Mouse (Mus musculus): ENCODE results near the gene Syne3. TPM values are rescaled to one million over a fixed set of nuclear protein-coding genes. Genes with fewer than 3 reads are reported as not detected.

Gene Syne3
- total RNA-seq, 1 experiment = 1.5 TPM

DNA sequence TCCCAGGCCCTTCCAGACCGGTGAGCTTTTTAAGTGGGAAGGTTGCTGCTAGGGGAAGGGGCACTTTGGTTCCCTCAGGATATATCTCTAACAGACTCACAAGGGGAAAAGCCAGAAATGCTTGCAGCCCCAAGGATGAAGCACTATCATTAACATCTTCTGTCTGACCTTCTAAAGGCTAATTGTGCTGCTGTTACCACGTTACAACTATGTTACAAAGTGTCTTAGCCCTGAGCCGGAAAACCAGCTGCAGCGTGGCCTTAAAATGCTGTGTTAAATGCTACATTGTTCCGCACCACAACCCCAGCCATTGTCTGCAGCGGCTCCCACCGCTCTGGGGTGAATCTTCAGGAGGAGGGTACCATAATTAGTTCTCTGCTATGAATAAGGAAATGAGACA is 21.7 kb downstream of the Syne3 start:
- Histone ChIP-seq H3K36me3 (ENCODE audit: control insufficient read depth, insufficient read depth, low read length, poor library complexity, severe bottlenecking) (no peaks in the 10 kb centered on the region), H3K4me3 (ENCODE audit: insufficient read depth in 1 of 2, low read depth in 1 of 2, low read length in 2 of 2, poor library complexity in 1 of 2, severe bottlenecking in 1 of 2) (no peak overlapping the region), H3K9ac (ENCODE audit: insufficient read depth, low read depth, low read length, poor library complexity, severe bottlenecking) (no peak overlapping the region), H3K9me3 (ENCODE audit: control insufficient read depth, insufficient read depth, low read depth, low read length) (no peaks in the 10 kb centered on the region), H3K27ac (ENCODE audit: insufficient read depth, low read depth, low read length, poor library complexity, severe bottlenecking) (no peak overlapping the region), H3K4me1 (ENCODE audit: control insufficient read depth in 2 of 2, insufficient read depth in 2 of 2, low read length in 2 of 2, poor library complexity in 1 of 2) (no peaks in the 10 kb centered on the region)
- TF ChIP-seq MAFK (IDR thresholded peaks at IDR 0.05; ENCODE audit: insufficient read depth, low read depth, low read length) (no peak), CHD2 (IDR thresholded peaks at IDR 0.05; ENCODE audit: low read depth, low read length) (no peak), ZC3H11A (IDR thresholded peaks at IDR 0.05; ENCODE audit: borderline replicate concordance, low read depth, low read length) (no peak), ZNF384 (IDR thresholded peaks at IDR 0.05; ENCODE audit: low read depth, low read length) (no peak), HCFC1 (IDR thresholded peaks at IDR 0.05; ENCODE audit: borderline replicate concordance, insufficient read depth, low read length) (no peak)
- in situ Hi-C loops (cut with MboI; ENCODE audit: low sequenced_read_pairs in 2 of 2, unreplicated experiment in 2 of 2) = no loop called here
- DNase-seq (ENCODE audit: low read depth, low spot score) = no peak

DNA sequence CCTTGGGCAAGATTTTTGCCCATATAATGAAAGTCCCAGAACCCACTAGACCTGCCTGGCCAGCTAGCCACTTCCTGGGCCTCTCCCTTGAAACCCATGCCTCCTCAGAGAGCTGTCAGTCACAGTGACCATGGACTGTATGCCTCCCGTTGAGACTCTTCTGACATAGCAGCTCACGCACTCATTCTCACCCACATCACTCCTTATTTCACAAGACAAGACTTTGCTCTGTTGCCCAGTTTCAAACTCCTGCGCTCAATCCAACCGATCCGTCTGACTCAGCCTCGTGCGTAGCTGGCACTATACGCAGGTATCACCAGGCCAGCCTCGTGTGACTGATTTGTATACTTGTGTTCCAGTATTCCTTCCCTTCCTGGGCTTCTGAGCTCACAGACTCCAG is 22.8 kb downstream of the Syne3 start:
- H3K9ac ChIP-seq (ENCODE audit: insufficient read depth, low read depth, low read length, poor library complexity, severe bottlenecking) = no peak overlapping the region
- no peaks in the 10 kb centered on the region for H3K4me1 ChIP-seq (ENCODE audit: control insufficient read depth in 2 of 2, insufficient read depth in 2 of 2, low read length in 2 of 2, poor library complexity in 1 of 2)
- no peak for DNase-seq (ENCODE audit: low read depth, low spot score)
- in situ Hi-C loops (cut with MboI; ENCODE audit: low sequenced_read_pairs in 2 of 2, unreplicated experiment in 2 of 2) = no loop called here
- TF ChIP-seq ZNF384 (IDR thresholded peaks at IDR 0.05; ENCODE audit: low read depth, low read length) (no peak), HCFC1 (IDR thresholded peaks at IDR 0.05; ENCODE audit: borderline replicate concordance, insufficient read depth, low read length) (no peak)
- H3K9me3 ChIP-seq (ENCODE audit: control insufficient read depth, insufficient read depth, low read depth, low read length) = no peaks in the 10 kb centered on the region
- H3K4me3 ChIP-seq (ENCODE audit: insufficient read depth in 1 of 2, low read depth in 1 of 2, low read length in 2 of 2, poor library complexity in 1 of 2, severe bottlenecking in 1 of 2) = no peak overlapping the region
- no peaks in the 10 kb centered on the region for H3K36me3 ChIP-seq (ENCODE audit: control insufficient read depth, insufficient read depth, low read length, poor library complexity, severe bottlenecking)
- no peak overlapping the region for H3K27ac ChIP-seq (ENCODE audit: insufficient read depth, low read depth, low read length, poor library complexity, severe bottlenecking)

DNA sequence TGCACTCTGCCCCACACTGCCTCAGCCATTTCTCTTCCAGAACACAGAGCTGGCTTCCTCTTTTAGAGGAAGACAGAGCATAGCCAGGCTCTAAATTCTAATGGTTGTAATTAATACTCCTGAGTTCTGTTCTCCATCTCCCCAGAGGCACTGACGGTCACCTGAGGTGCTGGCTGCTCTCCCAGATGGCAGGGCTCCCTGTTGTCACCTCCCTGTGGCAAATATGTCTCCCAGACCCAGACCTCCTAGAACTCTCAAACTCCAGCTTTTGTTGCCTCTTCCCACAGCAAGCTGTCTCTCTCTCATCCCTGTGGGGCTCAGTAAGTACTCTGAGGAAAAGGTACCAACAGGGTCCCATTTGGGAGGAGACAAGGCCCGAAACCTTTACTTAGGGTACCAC is 23.6 kb downstream of the Syne3 start:
- no peak for TF ChIP-seq ZC3H11A (IDR thresholded peaks at IDR 0.05; ENCODE audit: borderline replicate concordance, low read depth, low read length)
- in situ Hi-C loops (cut with MboI; ENCODE audit: low sequenced_read_pairs in 2 of 2, unreplicated experiment in 2 of 2) = no loop called here
- no peaks in the 10 kb centered on the region for H3K36me3 ChIP-seq (ENCODE audit: control insufficient read depth, insufficient read depth, low read length, poor library complexity, severe bottlenecking)
- no peak for DNase-seq (ENCODE audit: low read depth, low spot score)
- H3K4me1 ChIP-seq (ENCODE audit: control insufficient read depth in 2 of 2, insufficient read depth in 2 of 2, low read length in 2 of 2, poor library complexity in 1 of 2) = no peaks in the 10 kb centered on the region
- no peak overlapping the region for H3K4me3 ChIP-seq (ENCODE audit: insufficient read depth in 1 of 2, low read depth in 1 of 2, low read length in 2 of 2, poor library complexity in 1 of 2, severe bottlenecking in 1 of 2)
- no peak overlapping the region for H3K9ac ChIP-seq (ENCODE audit: insufficient read depth, low read depth, low read length, poor library complexity, severe bottlenecking)
- H3K9me3 ChIP-seq (ENCODE audit: control insufficient read depth, insufficient read depth, low read depth, low read length) = no peaks in the 10 kb centered on the region
- no peak overlapping the region for H3K27ac ChIP-seq (ENCODE audit: insufficient read depth, low read depth, low read length, poor library complexity, severe bottlenecking)

DNA sequence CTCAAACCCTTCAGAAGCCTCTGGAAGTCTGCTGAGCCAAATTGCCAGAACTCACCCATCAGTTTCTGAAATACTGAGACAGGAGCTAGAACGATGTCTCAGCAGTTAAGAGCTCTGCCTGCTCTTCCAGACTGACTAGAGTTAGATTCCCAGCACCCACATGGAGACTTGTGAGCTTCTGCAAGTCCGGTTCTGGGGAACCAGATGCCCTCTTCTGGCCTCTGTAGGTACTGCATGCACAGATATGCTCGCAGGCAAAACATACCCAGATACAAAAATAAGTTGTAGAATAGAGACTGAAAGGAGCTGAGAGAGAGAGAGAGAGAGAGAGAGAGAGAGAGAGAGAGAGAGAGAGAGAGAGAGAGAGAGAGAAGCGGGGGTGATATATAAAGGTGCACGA is 24.5 kb downstream of the Syne3 start:
- in situ Hi-C loops (cut with MboI; ENCODE audit: low sequenced_read_pairs in 2 of 2, unreplicated experiment in 2 of 2) = no loop called here
- H3K4me3 ChIP-seq (ENCODE audit: insufficient read depth in 1 of 2, low read depth in 1 of 2, low read length in 2 of 2, poor library complexity in 1 of 2, severe bottlenecking in 1 of 2) = no peak overlapping the region
- no peaks in the 10 kb centered on the region for H3K9me3 ChIP-seq (ENCODE audit: control insufficient read depth, insufficient read depth, low read depth, low read length)
- no peak for TF ChIP-seq ZNF384 (IDR thresholded peaks at IDR 0.05; ENCODE audit: low read depth, low read length)
- TF ChIP-seq CHD2 (IDR thresholded peaks at IDR 0.05; ENCODE audit: low read depth, low read length) = no peak
- TF ChIP-seq ZC3H11A (IDR thresholded peaks at IDR 0.05; ENCODE audit: borderline replicate concordance, low read depth, low read length) = no peak
- no peak for TF ChIP-seq HCFC1 (IDR thresholded peaks at IDR 0.05; ENCODE audit: borderline replicate concordance, insufficient read depth, low read length)
- TF ChIP-seq MAFK (IDR thresholded peaks at IDR 0.05; ENCODE audit: insufficient read depth, low read depth, low read length) = no peak
- no peaks in the 10 kb centered on the region for H3K4me1 ChIP-seq (ENCODE audit: control insufficient read depth in 2 of 2, insufficient read depth in 2 of 2, low read length in 2 of 2, poor library complexity in 1 of 2)
- no peaks in the 10 kb centered on the region for H3K36me3 ChIP-seq (ENCODE audit: control insufficient read depth, insufficient read depth, low read length, poor library complexity, severe bottlenecking)
- no peak overlapping the region for H3K27ac ChIP-seq (ENCODE audit: insufficient read depth, low read depth, low read length, poor library complexity, severe bottlenecking)
- no peak overlapping the region for H3K9ac ChIP-seq (ENCODE audit: insufficient read depth, low read depth, low read length, poor library complexity, severe bottlenecking)
- DNase-seq (ENCODE audit: low read depth, low spot score) = no peak

DNA sequence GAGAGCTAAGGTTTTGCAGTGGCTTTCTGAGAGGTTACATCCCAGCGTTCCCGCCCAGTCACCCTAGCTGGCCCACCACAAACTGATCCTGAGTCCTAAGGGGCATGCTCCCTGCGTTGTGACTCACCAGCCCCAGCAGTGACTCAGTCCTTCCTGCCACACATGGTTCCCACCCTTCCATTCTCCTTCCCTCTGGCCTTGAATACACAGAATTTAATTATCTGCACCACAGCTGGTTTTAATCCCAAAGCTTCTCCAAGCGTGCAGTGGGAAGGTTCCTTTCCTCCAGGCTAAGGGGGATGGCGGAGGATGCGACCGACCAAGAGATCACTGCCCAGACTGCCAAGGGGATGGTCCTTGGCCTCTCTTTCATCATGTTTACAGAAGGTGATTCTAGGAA is 26.1 kb downstream of the Syne3 start:
- in situ Hi-C loops (cut with MboI; ENCODE audit: low sequenced_read_pairs in 2 of 2, unreplicated experiment in 2 of 2) = no loop called here
- DNase-seq (ENCODE audit: low read depth, low spot score) = no peak
- Histone ChIP-seq H3K9me3 (ENCODE audit: control insufficient read depth, insufficient read depth, low read depth, low read length) (no peaks in the 10 kb centered on the region), H3K4me1 (ENCODE audit: control insufficient read depth in 2 of 2, insufficient read depth in 2 of 2, low read length in 2 of 2, poor library complexity in 1 of 2) (peaks cover 0 to 4% of the 10 kb centered on the region in 2 experiments; a peak in 1 of 4 replicates), H3K36me3 (ENCODE audit: control insufficient read depth, insufficient read depth, low read length, poor library complexity, severe bottlenecking) (no peaks in the 10 kb centered on the region), H3K9ac (ENCODE audit: insufficient read depth, low read depth, low read length, poor library complexity, severe bottlenecking) (no peak overlapping the region), H3K4me3 (ENCODE audit: insufficient read depth in 1 of 2, low read depth in 1 of 2, low read length in 2 of 2, poor library complexity in 1 of 2, severe bottlenecking in 1 of 2) (no peak overlapping the region), H3K27ac (ENCODE audit: insufficient read depth, low read depth, low read length, poor library complexity, severe bottlenecking) (no peak overlapping the region)
- TF ChIP-seq CHD2 (IDR thresholded peaks at IDR 0.05; ENCODE audit: low read depth, low read length) = no peak
- TF ChIP-seq ZC3H11A (IDR thresholded peaks at IDR 0.05; ENCODE audit: borderline replicate concordance, low read depth, low read length) = no peak
- TF ChIP-seq MAFK (IDR thresholded peaks at IDR 0.05; ENCODE audit: insufficient read depth, low read depth, low read length) = no peak
- TF ChIP-seq ZNF384 (IDR thresholded peaks at IDR 0.05; ENCODE audit: low read depth, low read length) = no peak
- no peak for TF ChIP-seq HCFC1 (IDR thresholded peaks at IDR 0.05; ENCODE audit: borderline replicate concordance, insufficient read depth, low read length)
